Comparison of ENCODE assay signal across 17 mouse cellular contexts in genomic region chr2:38902866-38903265, GRCm38 (mm10). TPM values are rescaled to one million over a fixed set of nuclear protein-coding genes. Genes with fewer than 3 reads are reported as not detected.
"Had no signal": no experiment of that assay in that cellular context is flagged by ENCODE, and none has a peak within 500 bp of the region (broad histone marks: within the 10 kb centered on the region; RNA-seq: fewer than 3 reads in every experiment).

No protein-coding gene starts in this region.

- H3K27ac ChIP-seq: kidney, postnatal 0 days; layer of hippocampus, adult 2 months; limb, embryonic 10.5 days; limb, embryonic 13.5 days; macrophage; midbrain, embryonic 12.5 days had no signal

- H3K4me1 ChIP-seq: limb, embryonic 10.5 days; megakaryocyte, embryonic 14.5 days; midbrain, embryonic 12.5 days had no signal

- ATAC-seq: lung, postnatal 0 days; midbrain, embryonic 16.5 days had no signal

- DNase-seq: kidney, adult 2 months; kidney, postnatal 25 days; layer of hippocampus, adult 9-11 months; lung, embryonic 14.5 days; thymus, adult 18-20 months; thymus, postnatal 36 days had no signal

- H3K27me3 ChIP-seq: limb, embryonic 13.5 days; megakaryocyte, embryonic 14.5 days; midbrain, embryonic 12.5 days had no signal

- H3K4me2 ChIP-seq: limb, embryonic 13.5 days; lung, embryonic 14.5 days; midbrain, embryonic 12.5 days had no signal

- H3K36me3 ChIP-seq: midbrain, embryonic 12.5 days had no signal

- H3K4me3 ChIP-seq: layer of hippocampus, adult 2 months; limb, embryonic 10.5 days; limb, embryonic 13.5 days; megakaryocyte, embryonic 14.5 days; midbrain, embryonic 12.5 days; myocyte had no signal

- H3K9me3 ChIP-seq: limb, embryonic 10.5 days; limb, embryonic 13.5 days; megakaryocyte, embryonic 14.5 days; midbrain, embryonic 12.5 days had no signal

- H3K9ac ChIP-seq: limb, embryonic 13.5 days; lung, embryonic 14.5 days; midbrain, embryonic 12.5 days had no signal

RNA-seq across cellular contexts. Expression of gene Olfml2a, which starts 28.9 kb away (rescaled TPM):
- total RNA-seq: monocyte, adult 5-6 weeks had no signal
- polyA plus RNA-seq: macrophage had no signal
